Mouse (Mus musculus) MEL (cell line): ENCODE data around the gene Eif1ax. TPM values are rescaled to one million over a fixed set of nuclear protein-coding genes. Genes with fewer than 3 reads are reported as not detected.

ENCODE experiments used
- DNase-seq: peaks from one replicate; pipeline ENCODE4 v3.0.0; 2011; ENCODE audit warnings: low read depth, low spot score
- H3K27ac ChIP-seq: 2 replicates; pipeline ENCODE4 v1.5.1; 2012; ENCODE audit warnings: low read depth, mild to moderate bottlenecking, control low read depth, low read length, moderate library complexity; ENCODE audit not compliant: control insufficient read depth
- H3K27me3 ChIP-seq, 2 experiments: fragments of 150-350 bp in 1 of 2; sonication (generic) in 1 of 2; 2 replicates each; pipeline ENCODE4 v1.6.1; 2012; ENCODE audit warnings: low read length in 2 of 2, mild to moderate bottlenecking in 2 of 2, improper control_type of control experiment in 1 of 2, moderate library complexity in 1 of 2; ENCODE audit not compliant: insufficient read depth in 2 of 2, control insufficient read depth in 1 of 2
- H3K36me3 ChIP-seq, 2 experiments: 2 replicates each; pipeline ENCODE4 v1.6.1; 2012 to 2014; ENCODE audit warnings: low read length in 2 of 2, improper control_type of control experiment in 1 of 2, inconsistent platforms in 1 of 2, mild to moderate bottlenecking in 1 of 2; ENCODE audit not compliant: insufficient read depth in 2 of 2, control insufficient read depth in 1 of 2
- H3K4me1 ChIP-seq, 2 experiments: fragments of 150-350 bp in 1 of 2; sonication (generic) in 1 of 2; 2 replicates each; pipeline ENCODE4 v1.6.1; 2012; ENCODE audit warnings: low read length in 2 of 2, improper control_type of control experiment in 1 of 2, mild to moderate bottlenecking in 1 of 2; ENCODE audit not compliant: insufficient read depth in 2 of 2, control insufficient read depth in 1 of 2
- H3K4me3 ChIP-seq, 2 experiments: fragments of 150-350 bp in 1 of 2; sonication (generic) in 1 of 2; 2 replicates each; pipeline ENCODE4 v1.5.1; 2012; ENCODE audit warnings: low read depth in 2 of 2, low read length in 2 of 2, mild to moderate bottlenecking in 2 of 2, moderate library complexity in 2 of 2, control low read depth in 1 of 2, improper control_type of control experiment in 1 of 2; ENCODE audit not compliant: control insufficient read depth in 1 of 2, insufficient read depth in 1 of 2
- H3K79me2 ChIP-seq: 2 replicates; pipeline ENCODE4 v1.6.1; 2012; ENCODE audit warnings: mild to moderate bottlenecking, low read length, moderate library complexity; ENCODE audit not compliant: control insufficient read depth, poor library complexity, insufficient read depth
- H3K9ac ChIP-seq: 2 replicates; pipeline ENCODE4 v1.6.1; 2012; ENCODE audit warnings: low read depth, mild to moderate bottlenecking, control low read depth, low read length, moderate library complexity; ENCODE audit not compliant: control insufficient read depth, poor library complexity, severe bottlenecking
- H3K9me3 ChIP-seq: fragments of 150-350 bp; sonication (generic); replicated peaks from 2 replicates; pipeline ENCODE4 v1.6.1; 2012; ENCODE audit warnings: mild to moderate bottlenecking, low read length, improper control_type of control experiment, moderate library complexity; ENCODE audit not compliant: insufficient read depth
- EP300 ChIP-seq, 2 experiments: IDR thresholded peaks; 2 replicates each; pipeline ENCODE4 v1.6.1; 2011; ENCODE audit warnings: improper control_type of control experiment in 2 of 2, low read length in 2 of 2, low read depth in 1 of 2, mild to moderate bottlenecking in 1 of 2
- ETS1 ChIP-seq: IDR thresholded peaks from 2 replicates; pipeline ENCODE4 v1.6.1; 2012; ENCODE audit warnings: low read depth, mild to moderate bottlenecking, inconsistent platforms, low read length, improper control_type of control experiment, moderate library complexity
- GATA1 ChIP-seq: IDR thresholded peaks from 2 replicates; pipeline ENCODE4 v1.6.1; 2011; ENCODE audit warnings: low read depth, low read length, improper control_type of control experiment
- JUND ChIP-seq: IDR thresholded peaks from 2 replicates; pipeline ENCODE4 v1.6.1; 2011; ENCODE audit warnings: low read depth, mild to moderate bottlenecking, improper control_type of control experiment, low read length
- KAT2A ChIP-seq: conservative IDR thresholded peaks from 2 replicates; pipeline ENCODE4 v1.6.1; 2012; ENCODE audit warnings: low read depth, low read length, improper control_type of control experiment, inconsistent platforms
- MAFK ChIP-seq: IDR thresholded peaks from 2 replicates; pipeline ENCODE4 v1.6.1; 2011; ENCODE audit warnings: low read depth, mild to moderate bottlenecking, low read length, improper control_type of control experiment, borderline replicate concordance
- MAX ChIP-seq: IDR thresholded peaks from 2 replicates; pipeline ENCODE4 v1.6.1; 2011; ENCODE audit warnings: low read length, improper control_type of control experiment
- MAZ ChIP-seq: IDR thresholded peaks from 2 replicates; pipeline ENCODE4 v1.6.1; 2012; ENCODE audit warnings: low read depth, mild to moderate bottlenecking, inconsistent platforms, low read length, improper control_type of control experiment
- MXI1 ChIP-seq: IDR thresholded peaks from 2 replicates; pipeline ENCODE4 v1.6.1; 2011; ENCODE audit warnings: mild to moderate bottlenecking, low read depth, low read length, improper control_type of control experiment
- MYB ChIP-seq: IDR thresholded peaks from 2 replicates; pipeline ENCODE4 v1.6.1; 2011; ENCODE audit warnings: mild to moderate bottlenecking, low read depth, low read length, improper control_type of control experiment
- MYC ChIP-seq: IDR thresholded peaks from 2 replicates; pipeline ENCODE4 v1.6.1; 2011; ENCODE audit warnings: low read depth, mild to moderate bottlenecking, low read length, improper control_type of control experiment, moderate library complexity
- NELFE ChIP-seq: IDR thresholded peaks from 2 replicates; pipeline ENCODE4 v1.6.1; 2011; ENCODE audit warnings: low read depth, low read length, improper control_type of control experiment
- POLR2AphosphoS2 ChIP-seq: IDR thresholded peaks from 2 replicates; pipeline ENCODE4 v1.6.1; 2011; ENCODE audit warnings: low read length, improper control_type of control experiment
- POLR2AphosphoS5 ChIP-seq: IDR thresholded peaks from 2 replicates; pipeline ENCODE4 v1.6.1; 2012; ENCODE audit warnings: low read depth, borderline replicate concordance, mild to moderate bottlenecking, inconsistent platforms, low read length, moderate library complexity, mixed read lengths
- RAD21 ChIP-seq: IDR thresholded peaks from 2 replicates; pipeline ENCODE4 v1.6.1; 2011; ENCODE audit warnings: mild to moderate bottlenecking, low read depth, low read length, improper control_type of control experiment
- RCOR1 ChIP-seq: IDR thresholded peaks from 2 replicates; pipeline ENCODE4 v1.6.1; 2012; ENCODE audit warnings: low read depth, mild to moderate bottlenecking, inconsistent platforms, low read length, improper control_type of control experiment
- SIN3A ChIP-seq: IDR thresholded peaks from 2 replicates; pipeline ENCODE4 v1.6.1; 2012; ENCODE audit warnings: low read length, improper control_type of control experiment, inconsistent platforms
- SMC3 ChIP-seq: IDR thresholded peaks from 2 replicates; pipeline ENCODE4 v1.6.1; 2011; ENCODE audit warnings: low read depth, low read length, improper control_type of control experiment
- TAL1 ChIP-seq: IDR thresholded peaks from 2 replicates; pipeline ENCODE4 v1.6.1; 2012; ENCODE audit warnings: mild to moderate bottlenecking, inconsistent platforms, low read length, moderate library complexity, mixed read lengths
- UBTF ChIP-seq: IDR thresholded peaks from 2 replicates; pipeline ENCODE4 v1.6.1; 2012; ENCODE audit warnings: low read depth, mild to moderate bottlenecking, inconsistent platforms, low read length, improper control_type of control experiment, moderate library complexity, borderline replicate concordance; ENCODE audit not compliant: insufficient read depth
- USF1 ChIP-seq: IDR thresholded peaks from 2 replicates; pipeline ENCODE4 v1.6.1; 2014; ENCODE audit warnings: low read depth, mild to moderate bottlenecking, inconsistent platforms, low read length, improper control_type of control experiment, moderate library complexity
- ZKSCAN1 ChIP-seq: IDR thresholded peaks from 2 replicates; pipeline ENCODE4 v1.6.1; 2012; ENCODE audit warnings: low read depth, mild to moderate bottlenecking, inconsistent platforms, low read length, improper control_type of control experiment, moderate library complexity
- ZNF384 ChIP-seq: IDR thresholded peaks from 2 replicates; pipeline ENCODE4 v1.6.1; 2012; ENCODE audit warnings: low read depth, mild to moderate bottlenecking, inconsistent platforms, low read length, improper control_type of control experiment
- polyA plus RNA-seq, 2 experiments: library from polyadenylated mRNA; stranded (reverse) in 1 of 2; unstranded in 1 of 2; fragments of >175 nt in 1 of 2; fragments of >200 nt in 1 of 2; gene quantifications; 2 replicates each; pipeline versions ENCODE4 v1.2.1 to v1.2.4; 2012; ENCODE audit warnings: low replicate concordance in 2 of 2, low read depth in 1 of 2; ENCODE audit not compliant: insufficient read length in 2 of 2, insufficient read depth in 1 of 2, missing spikeins in 1 of 2
- total RNA-seq: library from RNA; depleted of rRNA; stranded (reverse); fragments of 300-350 nt; gene quantifications from 2 replicates; pipeline ENCODE4 v1.2.3, GENCODE M21; 2012

Gene Eif1ax
- total and polyA plus RNA-seq, 3 experiments: 372 to 408 TPM; not detected in 1

- Histone ChIP-seq H3K9me3 (no peaks in the 10 kb centered on the region), H3K27ac (no peak overlapping the region), H3K4me1 (peaks cover 5 to 7% of the 10 kb centered on the region in 2 experiments; a peak in 3 of 4 replicates), H3K27me3 (no peaks in the 10 kb centered on the region), H3K4me3 (no peak overlapping the region), H3K9ac (no peak overlapping the region), H3K36me3 (peaks cover 3 to 14% of the 10 kb centered on the region in 2 experiments), H3K79me2 (no peaks in the 10 kb centered on the region)
- DNase-seq: peak; percentile 18
- TF ChIP-seq MXI1: no peak
- TF ChIP-seq SMC3: 0 out of 2 replicates have a peak, but pooled peaks have one; percentile 18
- TF ChIP-seq POLR2AphosphoS2: peak; percentile 59; the same call in 1 of the 2 replicates
Observed at GRCm38 (mm10) chrX:159390347-159390962, 18.5 kb downstream of the Eif1ax start.

DNA sequence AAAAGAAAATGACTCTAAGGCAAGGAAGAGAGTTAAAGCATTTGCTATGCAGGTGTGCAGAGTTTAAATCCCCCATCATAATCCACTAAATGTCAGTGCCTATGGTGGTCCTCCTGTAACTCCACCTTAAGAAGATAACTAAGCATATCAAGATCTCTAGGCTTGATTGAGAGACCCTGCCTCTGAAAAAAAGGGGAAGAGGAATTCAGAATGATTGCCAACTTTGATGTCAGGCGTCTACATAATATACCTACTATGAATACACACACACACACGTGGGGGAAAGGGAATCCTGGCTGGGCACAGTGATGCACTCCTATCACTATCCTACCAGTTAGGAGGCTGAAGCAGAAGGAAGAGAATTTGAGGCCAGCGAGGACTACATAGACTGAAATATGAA lies 19.3 kb downstream of the Eif1ax start:
- Histone ChIP-seq H3K27me3 (no peaks in the 10 kb centered on the region), H3K36me3 (peaks cover 3 to 10% of the 10 kb centered on the region in 2 experiments), H3K27ac (no peak overlapping the region), H3K79me2 (no peaks in the 10 kb centered on the region), H3K9ac (no peak overlapping the region), H3K9me3 (no peaks in the 10 kb centered on the region), H3K4me3 (no peak overlapping the region), H3K4me1 (peaks cover 5 to 7% of the 10 kb centered on the region in 2 experiments; a peak in 3 of 4 replicates)
- TF ChIP-seq MAX: 0 out of 2 replicates have a peak, but pooled peaks have one; percentile 30
- TF ChIP-seq SIN3A: peak; percentile 42; the same call in 1 of the 2 replicates
- no peak for TF ChIP-seq TAL1
- TF ChIP-seq KAT2A: no peak
- peak; percentile 45 to 74; a peak in 3 of 4 replicates for TF ChIP-seq EP300 (IDR thresholded peaks at IDR 0.05; ENCODE audit: low read depth in 1 of 2, low read length in 2 of 2)
- no peak for TF ChIP-seq MYC
- no peak for TF ChIP-seq RAD21
- no peak for TF ChIP-seq UBTF
- no peak for TF ChIP-seq MYB
- TF ChIP-seq MXI1: 0 out of 2 replicates have a peak, but pooled peaks have one; percentile 54
- TF ChIP-seq ETS1: 0 out of 2 replicates have a peak, but pooled peaks have one; percentile 29
- no peak for TF ChIP-seq NELFE
- TF ChIP-seq ZNF384: peak; percentile 44; the same call in 1 of the 2 replicates
- no peak for TF ChIP-seq JUND
- peak; percentile 79 for TF ChIP-seq GATA1
- TF ChIP-seq RCOR1: no peak
- no peak for TF ChIP-seq MAFK
- no peak; the same call in 1 of the 2 replicates for TF ChIP-seq POLR2AphosphoS2
- no peak for TF ChIP-seq POLR2AphosphoS5
- no peak for TF ChIP-seq MAZ
- peak; percentile 39; the same call in 1 of the 2 replicates for TF ChIP-seq USF1
- TF ChIP-seq ZKSCAN1: 0 out of 2 replicates have a peak, but pooled peaks have one; percentile 17
- peak; percentile 60 for DNase-seq
